Mouse (Mus musculus): ENCODE results near the gene Fga.

The Fga gene

DNA sequence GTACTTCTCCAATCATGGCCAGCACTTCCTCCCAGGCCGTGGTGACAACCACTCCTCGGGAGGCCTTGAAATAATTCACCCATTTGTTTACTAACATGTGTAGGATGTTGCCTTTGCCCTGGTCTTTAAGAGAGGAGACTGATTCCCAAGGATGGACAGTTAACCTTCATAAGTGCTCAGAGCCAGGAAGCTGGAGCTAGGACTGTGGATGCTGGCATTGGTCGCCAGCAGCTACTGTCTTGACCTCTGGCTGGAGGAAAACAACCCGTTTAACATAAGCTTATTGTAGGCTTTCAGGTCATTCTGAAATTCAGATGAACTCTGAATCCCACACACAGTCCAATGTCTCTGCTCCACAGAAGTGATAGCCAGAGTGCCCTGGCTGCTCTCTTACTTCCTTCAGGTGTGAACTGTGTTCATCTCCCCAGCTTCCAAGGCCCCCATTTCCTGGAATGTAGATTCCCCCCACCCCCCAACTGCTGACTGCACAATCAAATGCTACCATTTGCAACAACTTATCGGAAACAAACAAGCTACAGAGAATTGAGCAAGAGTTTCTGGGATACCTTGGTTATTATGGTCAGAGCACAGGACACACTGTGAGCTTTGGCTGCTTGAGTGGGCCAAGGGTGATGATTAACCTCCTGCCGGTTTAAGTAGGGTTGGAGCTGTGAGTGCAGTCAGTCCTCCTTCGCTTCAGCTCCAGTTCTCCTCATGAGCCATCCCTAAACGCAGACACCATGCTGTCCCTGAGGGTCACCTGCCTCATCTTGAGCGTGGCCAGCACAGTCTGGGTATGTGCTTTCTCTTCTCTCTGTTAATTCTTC lies at the start of gene Fga:
Gene Fga (plus strand): TSS at position 602 of the 827 bp plus-strand sequence.
- peak; percentile 68 for DNase-seq

DNA sequence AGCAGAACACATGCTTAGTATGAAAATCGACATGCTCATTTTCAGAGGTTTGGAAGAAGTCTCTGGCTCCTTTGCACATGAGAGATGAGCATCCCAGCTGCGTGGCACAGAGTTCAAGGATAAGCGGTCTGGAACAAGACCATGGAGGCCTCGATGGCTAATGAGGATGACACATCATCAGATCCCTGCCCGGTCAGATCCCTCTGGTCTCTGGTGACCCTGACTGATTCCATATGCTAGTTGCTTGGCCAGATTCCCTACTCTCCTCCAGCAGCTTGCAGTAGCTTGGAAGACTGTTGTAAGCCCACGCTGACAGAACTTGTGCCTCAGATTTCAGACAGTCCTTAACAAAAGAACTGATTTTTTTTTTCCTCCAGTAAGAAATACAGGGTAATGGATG lies 45.1 kb upstream of the Fga start:
- peak; percentile 93 for DNase-seq

DNA sequence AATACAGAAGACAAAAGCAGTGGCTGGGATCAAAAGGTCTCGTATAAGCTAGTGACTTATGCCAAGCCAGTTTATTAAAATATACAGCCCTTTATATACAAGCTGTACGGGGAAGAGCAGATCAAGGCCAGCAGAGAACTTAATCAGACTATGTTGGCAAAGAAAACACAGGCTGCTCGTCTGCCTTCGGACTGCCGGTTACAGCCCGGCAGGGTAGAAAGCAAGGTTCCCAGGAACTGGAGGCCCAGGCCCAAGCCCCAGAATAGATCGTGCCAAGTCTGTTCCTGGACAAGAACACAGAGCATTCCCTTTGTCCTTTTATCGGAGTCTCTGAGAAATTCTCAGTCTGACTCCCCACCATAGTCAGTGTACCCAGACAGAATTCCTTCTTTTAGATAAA lies 44.0 kb upstream of the Fga start:
- DNase-seq: peak; percentile 24

DNA sequence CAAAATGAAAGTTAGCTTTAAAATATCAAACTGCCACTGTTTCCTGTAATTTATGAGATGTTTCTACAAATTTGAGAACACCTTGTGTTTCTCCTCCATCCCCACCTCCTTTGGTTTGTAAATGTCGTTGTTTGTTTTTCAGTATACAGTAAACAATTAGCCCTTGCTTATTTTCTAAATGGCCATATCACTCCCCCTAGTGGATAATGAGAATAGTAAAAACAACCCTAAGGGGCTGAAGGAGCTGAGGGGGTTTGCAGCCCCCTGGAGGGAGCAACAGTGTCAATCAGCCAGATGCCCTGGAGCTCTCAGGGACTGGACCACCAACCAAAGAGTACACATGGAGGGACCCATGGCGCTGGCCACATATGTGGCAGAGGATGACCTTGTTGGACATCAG lies 41.0 kb upstream of the Fga start:
- no peak for DNase-seq

DNA sequence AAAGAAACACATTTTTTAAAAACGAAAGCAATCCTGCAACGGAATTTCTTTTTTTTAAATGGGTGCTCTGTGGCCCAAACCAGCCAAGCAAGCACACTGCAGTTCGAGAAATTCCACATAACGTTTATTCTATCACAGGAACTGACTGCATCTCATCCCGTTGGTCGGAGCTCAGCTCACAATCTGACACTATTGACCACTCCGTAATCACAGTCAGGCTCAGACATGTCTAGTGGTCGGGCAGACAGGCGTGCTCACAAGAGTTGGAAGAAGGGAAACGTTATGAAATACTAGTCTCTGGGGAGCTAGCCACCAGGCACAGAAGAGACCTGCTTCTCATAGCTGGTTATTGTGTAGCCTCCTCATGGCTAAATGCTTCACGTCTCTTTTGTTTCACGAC lies 33.9 kb upstream of the Fga start:
- DNase-seq: peak; percentile 80

DNA sequence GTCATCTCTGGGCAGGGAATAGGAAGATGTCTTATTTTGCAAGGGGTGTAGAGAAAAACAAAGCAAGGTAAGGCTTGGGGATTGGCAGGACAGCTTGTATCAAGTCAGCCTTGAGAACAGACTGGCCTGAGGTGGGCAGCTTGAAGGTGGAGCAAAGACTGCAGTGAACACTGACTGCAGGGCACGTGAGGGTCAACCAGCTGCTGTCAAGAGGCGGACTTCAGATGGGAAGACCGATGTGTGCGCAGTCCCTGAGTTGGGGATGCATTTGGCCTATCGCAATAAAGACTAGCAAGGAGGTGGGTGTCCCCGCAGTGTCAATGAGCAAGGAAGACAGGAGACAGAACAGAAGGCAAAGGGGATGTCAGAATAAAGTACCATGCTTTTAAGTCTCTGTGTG lies 32.9 kb upstream of the Fga start:
- peak; percentile 67 for DNase-seq

DNA sequence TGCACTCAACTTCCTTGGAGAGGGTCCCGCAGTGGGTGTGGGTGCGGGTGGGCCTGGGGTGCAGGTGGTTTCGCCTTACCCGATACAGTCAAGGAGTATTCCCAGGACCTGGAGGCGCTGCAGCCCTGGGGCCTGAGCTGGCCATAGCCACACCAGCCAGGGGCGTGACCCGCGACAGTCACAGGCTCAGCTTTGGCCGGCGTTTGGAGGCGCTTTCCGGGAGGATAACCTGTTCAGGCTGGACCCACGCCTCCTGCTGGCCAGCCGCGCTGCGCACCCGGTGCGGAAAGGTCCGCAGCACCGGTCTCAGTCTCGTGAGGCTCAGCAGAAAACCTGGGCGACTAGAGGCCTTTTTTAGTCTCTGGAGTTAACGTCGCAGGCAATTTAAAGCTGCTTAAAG lies 30.5 kb upstream of the Fga start:
- peak; percentile 92 for DNase-seq

DNA sequence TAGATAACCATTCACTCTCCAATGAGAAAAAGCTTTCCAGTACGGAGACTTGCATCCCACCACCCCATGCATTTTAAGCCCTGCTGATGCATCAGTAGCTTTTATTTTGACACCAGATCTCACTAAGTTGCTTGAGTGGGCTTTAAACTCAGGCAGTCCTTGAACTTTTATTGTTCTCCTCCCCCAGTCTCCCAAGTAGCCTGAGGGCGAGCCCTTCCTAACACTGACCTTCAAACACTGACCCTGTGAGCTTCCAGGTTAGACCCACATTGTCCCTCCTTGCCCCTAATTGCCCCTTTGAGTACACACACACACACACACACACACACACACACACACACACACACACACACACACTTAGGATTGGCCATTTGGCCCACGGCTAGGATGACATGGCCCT lies 29.2 kb upstream of the Fga start:
- DNase-seq: peak; percentile 28

DNA sequence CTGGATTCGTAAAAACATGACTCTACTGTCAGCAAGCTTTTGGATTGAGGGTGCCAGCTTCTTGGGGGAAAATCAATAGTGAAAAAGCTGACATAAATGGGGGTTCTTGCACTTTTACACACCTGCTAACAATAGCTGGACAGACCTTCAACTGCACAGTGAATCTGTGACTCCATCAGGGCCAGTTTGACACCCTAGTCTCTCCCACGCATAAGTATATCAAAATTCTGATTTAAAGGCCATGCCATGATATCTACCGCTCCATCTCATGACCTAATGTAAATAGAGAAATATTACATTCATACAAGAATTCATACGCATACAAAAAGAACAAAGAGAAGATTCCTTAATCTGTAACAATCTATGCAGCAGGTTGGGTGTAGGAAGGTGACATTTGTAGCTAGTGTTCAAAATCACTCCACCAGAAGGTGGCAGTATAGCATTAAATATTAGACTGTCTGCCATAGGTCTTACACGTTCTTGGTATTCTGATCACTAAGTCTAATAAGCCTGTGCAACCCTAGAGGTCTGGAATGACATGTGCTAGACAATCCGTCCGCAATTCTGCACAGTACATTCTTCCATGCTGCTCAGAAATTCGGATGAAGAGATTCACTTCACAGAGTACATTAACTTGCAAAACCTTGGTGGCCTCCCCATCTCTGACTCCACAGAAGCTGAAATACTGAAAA lies 27.0 kb upstream of the Fga start:
- peak; percentile 78 for DNase-seq

DNA sequence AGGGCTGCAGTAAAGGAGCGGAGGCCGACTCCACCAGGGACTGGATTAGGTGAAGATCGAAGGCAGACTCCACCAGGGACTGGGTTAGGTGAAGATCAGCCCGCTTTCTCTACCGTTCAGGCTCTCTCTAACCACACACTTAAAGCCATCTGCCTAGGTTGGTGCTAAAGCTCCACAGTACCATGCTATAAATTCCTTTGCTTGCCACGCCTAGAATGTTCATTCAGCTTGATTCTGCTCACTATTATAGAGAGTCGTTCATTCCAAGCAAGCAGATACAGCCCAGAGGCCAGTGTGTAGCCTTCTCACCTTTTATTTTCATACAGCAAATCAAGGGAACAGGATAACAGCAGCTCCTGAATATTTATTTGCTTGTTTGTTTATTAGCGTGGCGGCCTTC lies 25.9 kb upstream of the Fga start:
- DNase-seq: peak; percentile 51

DNA sequence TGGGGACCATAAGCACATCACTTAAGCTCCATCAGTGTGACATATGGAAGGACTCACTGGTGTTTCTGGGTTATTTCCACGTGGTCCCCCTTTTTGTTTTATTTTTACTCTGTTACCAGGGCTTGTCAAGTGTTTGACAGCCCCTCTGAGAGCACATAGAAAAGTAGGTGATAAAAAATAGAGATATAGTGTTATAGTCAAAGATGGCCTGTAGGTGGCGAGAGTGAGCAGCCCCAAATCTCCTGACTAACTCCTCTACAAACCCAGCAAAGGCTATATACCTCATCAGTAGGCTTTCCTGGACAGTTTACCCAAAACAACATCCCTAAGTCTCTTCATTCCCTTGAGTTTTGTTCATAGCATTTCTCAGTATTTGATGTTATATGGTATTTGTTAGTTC lies 23.7 kb upstream of the Fga start:
- peak; percentile 65 for DNase-seq

DNA sequence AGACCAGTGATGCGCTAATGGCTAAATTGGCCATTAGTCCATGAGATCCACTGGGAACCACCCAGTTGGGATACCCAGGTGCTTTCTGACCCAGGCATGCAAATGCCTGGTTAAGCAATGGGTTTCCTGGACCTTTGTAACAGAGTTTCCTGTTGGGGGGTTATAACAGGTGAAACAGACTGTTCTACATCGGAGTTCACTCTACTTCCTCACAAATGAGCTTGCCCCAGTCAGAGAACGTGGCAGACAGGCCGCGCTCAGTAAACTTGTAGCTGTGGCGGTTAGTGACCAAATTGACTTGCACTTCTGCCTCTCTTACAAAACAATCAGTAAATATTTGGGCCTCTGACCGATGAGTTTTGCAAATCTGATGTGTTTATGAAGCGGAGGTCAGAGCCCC lies 22.8 kb upstream of the Fga start:
- peak; percentile 73 for DNase-seq

DNA sequence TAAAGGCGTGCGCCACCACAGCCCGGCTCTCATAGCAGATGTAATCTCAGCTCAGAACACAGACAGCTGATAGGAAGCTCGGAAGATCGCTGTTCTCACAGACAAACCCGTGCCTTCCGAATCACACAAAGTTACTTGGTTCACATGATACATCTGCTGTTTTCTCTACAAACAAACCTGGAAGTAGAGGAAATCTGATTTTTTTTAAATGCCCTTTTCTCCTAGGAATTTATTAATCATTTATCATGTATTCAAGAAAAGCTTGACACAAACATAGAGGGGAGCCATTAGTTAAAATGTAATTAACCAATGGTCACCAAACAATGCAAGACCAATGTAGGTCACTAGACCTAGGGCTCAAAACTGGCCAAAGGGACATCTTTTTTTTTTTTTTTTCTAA lies 21.1 kb upstream of the Fga start:
- DNase-seq: no peak

DNA sequence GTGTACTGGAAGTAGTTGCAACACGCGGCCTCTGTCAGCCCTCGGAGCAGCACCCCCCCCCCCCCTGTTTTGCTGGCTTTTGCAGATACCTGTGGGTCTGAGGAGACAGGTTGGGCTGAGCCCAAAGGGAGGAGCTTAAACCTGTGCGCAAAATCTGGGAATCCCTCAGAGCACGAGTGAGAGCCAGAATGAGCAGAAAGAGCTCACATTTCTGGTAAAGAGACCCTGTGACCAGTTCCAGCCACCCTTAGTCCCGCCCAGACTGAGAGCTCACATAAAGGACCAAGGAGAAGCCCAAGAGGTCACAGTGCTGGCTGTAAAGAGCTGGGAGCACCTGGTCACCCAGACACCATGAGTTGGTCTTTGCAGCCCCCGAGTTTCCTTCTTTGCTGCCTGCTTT lies 18.3 kb upstream of the Fga start, which contains the start of gene Fgg:
Gene Fgg (plus strand): TSS at position 168 of the 400 bp plus-strand sequence.
- peak; percentile 67 for DNase-seq

DNA sequence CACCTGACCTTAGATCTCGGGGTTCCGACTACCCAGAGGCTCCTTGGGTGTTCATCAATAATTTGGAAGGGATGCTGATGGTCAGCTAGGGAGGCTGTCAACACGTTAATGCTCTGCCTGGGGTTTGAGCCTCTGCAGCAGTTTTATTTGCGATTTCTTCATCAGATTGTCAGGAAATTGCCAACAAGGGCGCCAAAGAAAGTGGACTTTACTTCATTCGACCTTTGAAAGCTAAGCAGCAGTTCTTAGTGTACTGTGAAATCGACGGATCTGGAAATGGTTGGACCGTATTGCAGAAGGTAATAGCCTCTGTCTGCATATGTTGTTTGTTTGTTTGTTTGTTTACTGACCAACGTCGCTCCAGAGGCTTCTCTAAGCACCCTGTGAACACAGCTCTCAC lies 15.6 kb upstream of the Fga start:
- no peak for DNase-seq

DNA sequence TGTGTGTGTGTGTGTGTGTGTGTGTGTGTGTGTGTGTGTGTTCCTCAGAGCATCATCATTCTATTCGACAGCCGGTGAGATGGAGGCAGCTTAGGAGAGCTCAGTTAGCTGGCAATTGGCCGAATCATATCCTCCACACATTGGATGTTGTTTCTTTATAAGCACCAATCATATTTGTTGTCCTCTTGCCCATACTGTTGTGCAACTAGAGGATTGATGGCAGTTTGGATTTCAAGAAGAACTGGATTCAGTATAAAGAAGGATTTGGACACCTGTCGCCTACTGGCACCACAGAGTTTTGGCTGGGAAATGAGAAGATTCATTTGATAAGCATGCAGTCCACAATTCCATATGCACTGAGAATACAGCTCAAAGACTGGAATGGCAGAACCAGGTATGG lies 14.7 kb upstream of the Fga start:
- DNase-seq: peak; percentile 3

DNA sequence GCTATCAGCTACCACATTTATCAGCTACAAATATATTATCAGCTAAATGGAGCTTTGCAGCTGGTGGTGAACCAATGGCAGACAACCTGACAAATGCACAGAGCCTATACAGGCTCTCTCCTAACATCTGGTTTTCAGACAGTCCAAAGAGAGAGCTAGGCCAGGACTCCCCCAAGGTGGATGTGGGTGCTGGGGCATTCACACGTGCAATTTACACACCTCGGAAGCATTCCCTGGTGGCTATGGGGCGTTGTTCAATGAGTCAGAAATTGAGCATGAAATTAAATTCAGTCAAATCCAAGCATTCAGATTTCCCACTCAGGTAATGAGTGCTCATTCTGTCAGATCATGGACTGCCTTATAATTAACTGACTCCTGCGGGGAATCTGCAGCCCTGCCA lies 14.3 kb upstream of the Fga start:
- peak; percentile 71 for DNase-seq

DNA sequence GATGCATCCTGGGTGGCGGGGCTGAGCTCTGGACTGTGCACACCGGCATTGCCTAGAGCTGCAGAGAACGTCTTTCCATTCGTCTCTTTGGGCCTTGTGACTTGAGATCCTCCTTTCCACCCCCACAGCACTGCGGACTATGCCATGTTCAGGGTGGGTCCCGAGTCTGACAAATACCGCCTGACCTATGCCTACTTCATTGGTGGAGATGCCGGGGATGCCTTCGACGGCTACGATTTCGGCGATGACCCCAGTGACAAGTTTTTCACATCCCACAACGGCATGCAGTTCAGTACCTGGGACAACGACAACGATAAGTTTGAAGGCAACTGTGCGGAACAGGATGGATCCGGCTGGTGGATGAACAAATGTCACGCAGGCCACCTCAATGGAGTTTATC lies 13.2 kb upstream of the Fga start:
- DNase-seq: peak; percentile 87

DNA sequence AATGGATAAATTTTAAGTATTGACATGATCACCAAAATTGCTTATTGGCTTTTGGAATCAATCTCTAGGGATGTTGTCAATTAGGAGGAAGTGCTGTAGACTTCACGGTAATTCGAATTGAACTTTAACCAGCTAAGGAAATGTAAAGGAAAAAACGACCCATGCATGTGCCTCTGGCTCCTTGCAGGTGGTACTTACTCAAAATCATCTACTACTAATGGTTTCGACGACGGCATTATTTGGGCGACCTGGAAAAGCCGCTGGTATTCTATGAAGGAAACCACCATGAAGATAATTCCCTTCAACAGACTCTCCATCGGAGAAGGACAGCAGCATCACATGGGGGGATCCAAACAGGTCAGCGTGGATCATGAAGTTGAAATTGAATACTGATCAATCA lies 11.9 kb upstream of the Fga start:
- DNase-seq: peak; percentile 80

DNA sequence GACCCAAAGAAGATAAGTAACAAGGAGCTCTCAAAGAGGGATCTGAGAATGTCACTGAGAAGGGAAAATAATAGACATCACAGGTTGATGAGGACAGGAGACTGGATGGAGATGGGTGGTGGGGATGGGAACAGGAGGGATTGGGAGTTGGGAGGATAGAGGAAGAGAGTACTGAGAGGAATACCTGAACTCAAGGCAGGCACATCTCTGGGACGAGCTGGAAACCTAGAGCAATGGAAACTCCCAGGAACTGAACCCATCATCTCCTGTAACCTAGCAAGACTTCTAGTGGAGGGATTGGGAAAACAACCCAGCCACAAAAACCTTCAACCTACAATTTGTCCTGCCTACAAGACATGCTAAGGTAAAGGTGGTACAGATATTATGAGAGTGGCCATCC lies 9.6 kb upstream of the Fga start:
- DNase-seq: peak; percentile 33

DNA sequence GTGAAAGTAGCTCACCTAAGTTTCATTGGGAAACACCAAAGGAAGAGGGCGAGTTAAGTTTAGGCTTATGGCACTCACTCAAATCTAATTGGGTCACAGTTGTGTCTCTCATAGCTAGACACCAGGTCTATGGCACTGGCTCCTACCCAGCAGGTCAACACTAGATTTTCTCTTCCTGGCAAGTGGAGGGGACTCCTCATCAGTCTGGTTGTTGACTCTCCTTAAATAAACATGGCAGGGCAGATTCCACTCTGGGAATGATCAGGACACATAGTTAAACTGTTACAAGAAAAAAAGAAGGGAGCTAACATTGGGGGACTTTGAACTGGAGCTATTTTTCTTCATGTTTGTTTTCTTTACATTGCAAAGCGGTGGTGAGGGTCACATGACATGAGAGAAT lies 5.5 kb upstream of the Fga start:
- no peak for DNase-seq

DNA sequence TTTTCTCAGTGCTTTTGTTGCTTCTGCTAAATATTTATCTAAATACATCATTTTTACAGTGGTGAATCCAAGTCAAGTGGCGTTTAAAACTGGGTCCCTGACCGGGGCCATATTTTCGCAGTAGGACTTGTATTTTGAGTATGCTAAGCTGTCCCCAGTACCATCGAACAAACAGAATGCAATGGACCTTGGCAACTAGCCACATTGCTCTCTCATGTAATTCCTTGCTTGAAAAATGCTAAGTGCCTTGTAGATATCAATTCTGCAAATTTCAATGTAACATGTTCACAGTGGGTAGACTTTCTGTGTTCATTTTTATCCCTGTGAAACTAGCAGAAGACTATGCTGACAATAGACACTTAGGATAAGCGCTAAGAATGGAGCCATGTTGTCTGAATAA lies 4.7 kb upstream of the Fga start:
- DNase-seq: peak; percentile 51

DNA sequence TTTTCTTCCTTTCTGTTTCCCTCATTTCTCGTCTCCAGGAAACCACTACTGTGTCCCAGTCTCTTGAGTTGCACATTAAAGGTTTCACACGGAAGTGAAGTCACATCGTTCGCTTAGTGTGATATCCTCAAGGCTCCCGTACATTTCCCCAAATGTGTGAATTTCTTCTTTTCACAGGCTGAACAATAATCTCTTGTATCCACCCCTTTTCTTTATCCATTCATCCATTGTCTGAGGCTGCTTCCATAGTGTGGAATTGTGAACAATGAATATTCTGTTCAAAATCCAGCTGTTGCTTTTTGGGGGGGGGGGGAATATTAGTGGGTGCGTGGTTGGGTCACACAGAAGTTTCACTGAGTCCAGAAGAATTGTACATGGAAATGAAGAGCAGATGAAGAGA lies 840 bp upstream of the Fga start:
- DNase-seq: peak; percentile 9

DNA sequence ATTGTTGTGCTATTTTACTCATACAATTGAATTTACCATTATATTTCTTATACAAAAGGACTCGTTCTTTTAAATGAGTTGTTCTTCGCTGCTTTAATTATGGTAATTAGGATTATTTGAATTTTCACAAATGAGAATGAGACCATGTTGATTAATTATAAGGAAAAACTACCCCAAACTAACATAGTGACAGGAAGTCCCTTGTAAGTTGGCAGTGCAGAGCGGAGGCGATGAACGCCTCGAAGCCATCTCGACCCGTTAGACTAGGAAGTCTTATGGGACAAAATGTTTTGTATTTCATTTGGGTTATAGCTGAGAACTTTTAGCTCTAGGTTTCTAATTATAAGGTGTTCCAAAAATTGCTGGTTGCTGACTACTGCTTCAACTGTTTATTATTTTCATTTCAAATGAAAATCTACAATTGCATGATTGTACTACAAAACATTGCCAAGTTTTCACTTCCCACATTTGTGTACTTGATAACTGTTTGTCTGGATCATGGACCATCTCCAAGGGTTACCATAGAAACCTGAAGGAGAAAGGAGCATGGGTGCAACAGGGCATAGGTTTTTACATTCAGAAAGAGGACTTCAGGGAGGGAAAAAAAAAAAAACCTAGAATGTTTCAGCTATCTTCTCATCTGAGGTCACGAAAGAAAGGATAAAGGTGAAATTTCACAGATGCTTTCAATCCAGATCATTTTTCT lies 1.8 kb downstream of the Fga start:
- peak; percentile 24 for DNase-seq
